Mouse (Mus musculus): ENCODE results near the gene Chrnb4. TPM values are rescaled to one million over a fixed set of nuclear protein-coding genes. Genes with fewer than 3 reads are reported as not detected.

Chrnb4 gene
- polyA plus RNA-seq, 1 experiment from 2014 or later, result 0.04 TPM

- Histone ChIP-seq H3K36me3 (no peaks in the 10 kb centered on the region), H3K4me2 (no peak overlapping the region), H3K9me3 (replicated peaks) (no peaks in the 10 kb centered on the region), H3K4me3 (no peak overlapping the region), H3K9ac (no peak overlapping the region), H3K27me3 (replicated peaks) (peaks cover 4% of the 10 kb centered on the region; the same call in 1 of the 2 replicates), H3K27ac (no peak overlapping the region), H3K4me1 (0 out of 2 replicates have a peak, but pooled peaks cover 4% of the 10 kb centered on the region)
- no peak for ATAC-seq
- 44% methylated on average over 6 of the region's 6 CpGs for WGBS (ENCODE audit: insufficient replicate concordance)
These were observed 37.8 kb downstream of the Chrnb4 start for GRCm38 (mm10) chr9:55010588-55011350.

- H3K36me3 ChIP-seq, result no peaks in the 10 kb centered on the region
- H3K27me3 ChIP-seq (replicated peaks), result no peaks in the 10 kb centered on the region
- ATAC-seq, result no peak
- no peak overlapping the region for H3K27ac ChIP-seq
- no peak overlapping the region for H3K9ac ChIP-seq
- H3K4me2 ChIP-seq, result no peak overlapping the region
- H3K4me3 ChIP-seq, result no peak overlapping the region
- WGBS (ENCODE audit: insufficient replicate concordance), result 46% methylated on average over 2 of the region's 2 CpGs
- 0 out of 2 replicates have a peak, but pooled peaks cover 4% of the 10 kb centered on the region for H3K4me1 ChIP-seq
- no peaks in the 10 kb centered on the region for H3K9me3 ChIP-seq (replicated peaks)
These were observed 38.9 kb downstream of the Chrnb4 start for GRCm38 (mm10) chr9:55009692-55010091.

DNA sequence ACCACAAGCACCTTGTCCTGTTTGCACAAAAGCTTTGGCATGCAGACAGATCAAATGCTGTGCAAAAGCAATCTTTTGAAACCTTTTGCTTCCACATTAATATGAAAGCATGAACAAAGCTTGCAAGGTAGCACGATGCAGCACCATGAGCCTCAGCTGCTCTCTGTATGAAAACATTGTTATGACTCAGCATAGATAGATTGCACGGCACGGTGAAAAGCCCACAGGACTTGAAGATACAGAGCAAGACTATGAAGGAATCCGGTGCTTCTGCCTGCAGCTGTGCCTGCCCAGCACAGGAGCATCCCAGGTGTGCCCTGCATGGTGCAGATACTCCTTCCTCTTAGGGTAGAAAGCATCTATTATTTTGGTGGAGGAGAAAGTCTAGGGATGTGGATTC, 45.0 kb downstream of the Chrnb4 start:
- 0 out of 2 replicates have a peak, but pooled peaks cover 8% of the 10 kb centered on the region for H3K27me3 ChIP-seq (replicated peaks)
- no peaks in the 10 kb centered on the region for H3K9me3 ChIP-seq (replicated peaks)
- ATAC-seq, result no peak
- H3K4me2 ChIP-seq, result no peak overlapping the region
- H3K4me1 ChIP-seq, result no peaks in the 10 kb centered on the region
- 64% methylated on average over 4 of the region's 4 CpGs for WGBS (ENCODE audit: insufficient replicate concordance)
- H3K9ac ChIP-seq, result no peak overlapping the region
- no peaks in the 10 kb centered on the region for H3K36me3 ChIP-seq
- H3K27ac ChIP-seq, result no peak overlapping the region
- no peak overlapping the region for H3K4me3 ChIP-seq

- ATAC-seq, result peak; percentile 66
- WGBS (ENCODE audit: insufficient replicate concordance), result 11% methylated on average over 3 of the region's 3 CpGs
- H3K4me3 ChIP-seq, result no peak overlapping the region
- peaks cover 21% of the 10 kb centered on the region for H3K27me3 ChIP-seq (replicated peaks)
- no peak overlapping the region for H3K9ac ChIP-seq
- no peaks in the 10 kb centered on the region for H3K36me3 ChIP-seq
- H3K4me2 ChIP-seq, result no peak overlapping the region
- H3K9me3 ChIP-seq (replicated peaks), result no peaks in the 10 kb centered on the region
- no peak overlapping the region for H3K27ac ChIP-seq
- peaks cover 8% of the 10 kb centered on the region for H3K4me1 ChIP-seq
These were observed 52.9 kb downstream of the Chrnb4 start for GRCm38 (mm10) chr9:54995645-54996044.

DNA sequence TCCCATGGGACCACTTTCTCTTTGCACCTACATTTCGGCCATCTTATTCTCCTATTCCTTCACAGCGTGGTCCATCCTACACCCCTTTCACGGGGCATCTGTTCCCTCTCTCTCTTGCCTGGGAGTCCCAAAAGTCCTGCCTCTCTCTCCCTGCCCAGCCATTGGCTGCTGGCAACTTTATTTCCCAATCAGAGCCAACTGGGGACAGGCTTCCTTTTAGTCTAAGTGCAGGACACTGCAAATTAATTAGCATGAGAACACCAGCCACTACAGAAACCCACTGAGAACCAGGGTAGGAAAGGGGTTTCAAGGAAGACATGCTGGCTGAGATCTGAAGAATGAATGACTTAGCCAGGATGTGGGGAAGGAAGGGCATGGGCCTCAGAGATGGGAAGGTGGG, 54.2 kb downstream of the Chrnb4 start:
- Histone ChIP-seq H3K27me3 (replicated peaks) (peaks cover 17% of the 10 kb centered on the region), H3K4me3 (no peak overlapping the region), H3K9ac (no peak overlapping the region), H3K4me2 (no peak overlapping the region), H3K4me1 (peaks cover 8% of the 10 kb centered on the region), H3K36me3 (no peaks in the 10 kb centered on the region), H3K27ac (no peak overlapping the region), H3K9me3 (replicated peaks) (no peaks in the 10 kb centered on the region)
- whole genome bisulfite sequencing (ENCODE audit: insufficient replicate concordance), result 64% methylated on average over 3 of the region's 3 CpGs
- no peak for ATAC-seq

DNA sequence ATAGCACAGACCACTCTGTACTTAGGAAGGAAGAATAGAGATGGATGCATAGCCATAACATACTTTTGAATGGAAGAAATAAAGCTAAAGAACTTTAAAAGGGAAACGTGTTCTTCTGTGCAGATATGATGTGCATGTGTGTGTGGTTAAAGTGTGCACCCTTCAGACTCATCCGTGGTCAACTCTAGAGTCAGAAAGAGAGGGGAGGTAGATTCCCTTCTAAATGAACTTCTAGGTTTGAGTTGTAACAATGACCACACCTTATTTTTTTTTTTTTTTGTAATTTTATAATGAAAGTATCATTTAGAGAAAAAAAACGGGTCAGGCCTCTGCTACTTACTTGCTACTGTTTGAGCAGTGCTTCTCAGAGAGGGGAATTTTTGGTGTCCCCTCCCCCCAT, 58.2 kb downstream of the Chrnb4 start:
- Histone ChIP-seq H3K27me3 (replicated peaks) (peaks cover 23% of the 10 kb centered on the region), H3K27ac (no peak overlapping the region), H3K36me3 (no peaks in the 10 kb centered on the region), H3K4me2 (no peak overlapping the region), H3K4me1 (peaks cover 2% of the 10 kb centered on the region), H3K4me3 (no peak overlapping the region), H3K9ac (no peak overlapping the region), H3K9me3 (replicated peaks) (no peaks in the 10 kb centered on the region)
- 52% methylated on average over 3 of the region's 3 CpGs for WGBS (ENCODE audit: insufficient replicate concordance)
- no peak for ATAC-seq

DNA sequence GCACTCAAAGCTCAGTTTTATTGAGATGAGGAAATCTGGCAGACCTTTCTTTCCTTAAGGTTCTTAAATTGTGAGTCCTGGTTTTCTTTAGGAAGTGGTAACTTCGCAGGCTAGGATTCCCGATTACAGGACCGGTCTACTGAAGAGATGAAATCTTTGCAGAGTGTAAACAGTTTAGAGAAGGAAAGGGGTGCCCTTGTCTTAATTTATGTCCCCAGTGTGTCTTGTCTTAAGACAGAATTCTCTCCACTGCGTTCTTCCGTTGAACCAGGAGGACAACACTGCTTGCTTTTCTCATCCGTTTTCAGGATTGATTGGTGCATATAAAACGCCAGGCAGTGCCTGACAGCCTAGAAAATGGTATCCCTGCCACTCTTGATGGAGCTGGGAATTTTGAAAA, 66.2 kb downstream of the Chrnb4 start:
- H3K9me3 ChIP-seq (replicated peaks), result no peaks in the 10 kb centered on the region
- H3K27ac ChIP-seq, result no peak overlapping the region
- H3K36me3 ChIP-seq, result no peaks in the 10 kb centered on the region
- WGBS (ENCODE audit: insufficient replicate concordance), result 11% methylated on average over 7 of the region's 7 CpGs
- no peak overlapping the region for H3K9ac ChIP-seq
- ATAC-seq, result no peak
- peak overlapping the region; percentile 62; the same call in 1 of the 2 replicates for H3K4me3 ChIP-seq
- H3K4me1 ChIP-seq, result peaks cover 11% of the 10 kb centered on the region
- no peak overlapping the region for H3K4me2 ChIP-seq
- peaks cover 70% of the 10 kb centered on the region for H3K27me3 ChIP-seq (replicated peaks)

- no peak overlapping the region for H3K27ac ChIP-seq
- H3K4me3 ChIP-seq, result peak overlapping the region; percentile 62
- H3K36me3 ChIP-seq, result no peaks in the 10 kb centered on the region
- no peaks in the 10 kb centered on the region for H3K9me3 ChIP-seq (replicated peaks)
- peak; percentile 70 for ATAC-seq
- H3K4me1 ChIP-seq, result peaks cover 11% of the 10 kb centered on the region
- peak overlapping the region; percentile 81 for H3K4me2 ChIP-seq
- under 1% methylated on average over 85 of the region's 85 CpGs for WGBS (ENCODE audit: insufficient replicate concordance)
- peaks cover 70% of the 10 kb centered on the region for H3K27me3 ChIP-seq (replicated peaks)
- no peak overlapping the region for H3K9ac ChIP-seq
These were observed 67.0 kb downstream of the Chrnb4 start for GRCm38 (mm10) chr9:54981291-54982191.

DNA sequence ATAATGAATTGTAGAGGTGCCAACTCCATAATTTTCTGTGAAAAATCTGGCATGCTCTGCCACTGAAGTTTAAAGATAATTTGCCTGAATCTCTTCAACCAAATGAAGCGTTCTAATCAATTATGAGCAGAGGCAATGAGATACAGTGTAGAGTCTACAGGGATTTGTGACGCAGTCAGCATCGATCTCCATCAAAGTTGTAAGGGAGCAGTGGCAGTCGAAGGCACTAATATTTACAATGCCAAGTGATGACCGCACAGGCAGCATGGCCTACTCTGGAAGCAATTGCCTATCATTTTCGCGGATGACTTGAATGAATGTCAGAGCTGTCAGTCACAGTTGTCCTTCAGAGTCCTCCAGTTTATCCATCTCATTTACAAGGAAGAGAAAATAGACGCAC, 67.9 kb downstream of the Chrnb4 start, which contains the start of gene Chrna5:
Gene Chrna5, plus strand, starts transcription at position 207 of the 400 bp plus-strand sequence.
- no peaks in the 10 kb centered on the region for H3K36me3 ChIP-seq
- H3K4me2 ChIP-seq, result peak within 1 kb of the TSS; percentile 81
- no peak within 1 kb of the TSS for H3K9ac ChIP-seq
- no peaks in the 10 kb centered on the region for H3K9me3 ChIP-seq (replicated peaks)
- no peak for ATAC-seq
- peaks cover 66% of the 10 kb centered on the region for H3K27me3 ChIP-seq (replicated peaks)
- H3K27ac ChIP-seq, result no peak within 1 kb of the TSS
- peaks cover 11% of the 10 kb centered on the region for H3K4me1 ChIP-seq
- peak within 1 kb of the TSS; percentile 62 for H3K4me3 ChIP-seq
- 59% methylated on average over 8 of the region's 8 CpGs for WGBS (ENCODE audit: insufficient replicate concordance)

Other genes with a start within 250 kb of the Chrnb4 start
- gene Ireb2, start 185.0 kb downstream of the Chrnb4 start, polyA plus RNA-seq (2016; fragmentation: Nextera tagmentation; extraction: Ambion mirVana), result 17.9 and 18.2 TPM in 2 replicates
- 1.8 TPM in 2 replicates for gene Hykk, start 131.5 kb downstream of the Chrnb4 start, polyA plus RNA-seq (2016; fragmentation: Nextera tagmentation; extraction: Ambion mirVana)
- 211 and 216 TPM in 2 replicates for gene Psma4, start 98.0 kb downstream of the Chrnb4 start, polyA plus RNA-seq (2016; fragmentation: Nextera tagmentation; extraction: Ambion mirVana)
- gene AY074887, start 97.8 kb downstream of the Chrnb4 start, polyA plus RNA-seq (2016; fragmentation: Nextera tagmentation; extraction: Ambion mirVana), result 0.48 and 0.61 TPM in 2 replicates
- 0.06 and 0.20 TPM in 2 replicates for gene Chrna5, start 67.9 kb downstream of the Chrnb4 start, polyA plus RNA-seq (2016; fragmentation: Nextera tagmentation; extraction: Ambion mirVana)
- gene Chrna3, start 22.2 kb downstream of the Chrnb4 start, polyA plus RNA-seq (2016; fragmentation: Nextera tagmentation; extraction: Ambion mirVana), result 0.06 TPM in 1 of 2 replicates, not detected in the other
- gene Ube2q2, start 100.1 kb upstream of the Chrnb4 start, polyA plus RNA-seq (2016; fragmentation: Nextera tagmentation; extraction: Ambion mirVana), result 24.9 and 26.9 TPM in 2 replicates
- gene Fbxo22, start 160.1 kb upstream of the Chrnb4 start, polyA plus RNA-seq (2016; fragmentation: Nextera tagmentation; extraction: Ambion mirVana), result 33.0 and 36.3 TPM in 2 replicates